Mouse (Mus musculus) lung, postnatal 14 days (tissue): Measurements from ENCODE around the gene Hist1h3b.

ENCODE experiments used
- DNase-seq: peaks from one replicate; pipeline ENCODE4 v3.0.0; 2021

The Hist1h3b gene

DNA sequence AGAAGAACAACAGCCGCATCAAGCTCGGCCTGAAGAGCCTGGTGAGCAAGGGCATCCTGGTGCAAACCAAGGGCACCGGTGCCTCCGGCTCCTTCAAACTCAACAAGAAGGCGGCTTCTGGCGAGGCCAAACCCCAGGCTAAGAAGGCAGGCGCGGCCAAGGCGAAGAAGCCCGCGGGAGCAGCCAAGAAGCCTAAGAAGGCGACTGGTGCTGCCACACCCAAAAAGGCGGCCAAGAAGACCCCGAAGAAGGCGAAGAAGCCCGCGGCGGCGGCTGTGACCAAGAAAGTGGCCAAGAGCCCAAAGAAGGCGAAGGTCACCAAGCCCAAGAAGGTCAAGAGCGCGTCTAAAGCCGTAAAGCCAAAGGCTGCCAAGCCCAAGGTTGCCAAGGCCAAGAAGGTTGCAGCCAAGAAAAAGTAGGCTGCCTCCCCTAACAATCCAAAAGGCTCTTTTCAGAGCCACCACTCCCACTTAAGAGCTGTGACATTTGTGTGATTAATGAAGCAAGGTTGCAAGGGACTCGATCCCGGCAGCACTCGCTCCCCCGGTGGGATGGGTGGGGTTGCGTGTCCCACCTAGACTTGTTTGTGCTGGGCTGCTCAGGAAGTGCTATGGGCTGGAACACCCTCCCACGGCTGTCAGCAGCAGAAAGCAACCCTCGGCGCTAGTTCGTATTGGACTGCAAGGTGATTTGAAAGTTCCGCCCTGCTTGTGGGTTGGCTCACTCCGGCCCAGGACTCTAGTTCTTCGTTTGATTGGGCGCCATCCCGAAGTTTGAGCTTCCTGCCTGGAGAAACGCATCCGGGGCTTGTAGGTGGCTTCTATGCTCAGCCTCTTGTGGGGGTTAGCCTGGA lies 12.8 kb upstream of the Hist1h3b start:
- peak; percentile 92 for DNase-seq

DNA sequence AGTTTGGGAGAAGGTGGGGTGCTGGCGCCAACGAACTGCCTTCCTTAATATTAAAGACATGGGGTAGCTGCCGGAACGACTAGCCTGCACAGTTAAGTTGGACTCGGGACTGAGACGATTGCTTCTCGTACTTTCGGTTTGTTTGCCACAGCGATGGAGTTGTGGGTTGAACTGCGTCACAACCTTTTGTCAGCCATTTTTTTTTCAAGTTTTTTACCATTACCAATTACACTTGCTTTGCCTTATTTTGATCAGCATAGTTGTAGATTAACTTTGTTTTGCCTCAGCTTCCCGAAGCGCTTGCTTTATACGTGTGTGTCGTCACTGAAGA lies 12.2 kb upstream of the Hist1h3b start:
- no peak for DNase-seq

DNA sequence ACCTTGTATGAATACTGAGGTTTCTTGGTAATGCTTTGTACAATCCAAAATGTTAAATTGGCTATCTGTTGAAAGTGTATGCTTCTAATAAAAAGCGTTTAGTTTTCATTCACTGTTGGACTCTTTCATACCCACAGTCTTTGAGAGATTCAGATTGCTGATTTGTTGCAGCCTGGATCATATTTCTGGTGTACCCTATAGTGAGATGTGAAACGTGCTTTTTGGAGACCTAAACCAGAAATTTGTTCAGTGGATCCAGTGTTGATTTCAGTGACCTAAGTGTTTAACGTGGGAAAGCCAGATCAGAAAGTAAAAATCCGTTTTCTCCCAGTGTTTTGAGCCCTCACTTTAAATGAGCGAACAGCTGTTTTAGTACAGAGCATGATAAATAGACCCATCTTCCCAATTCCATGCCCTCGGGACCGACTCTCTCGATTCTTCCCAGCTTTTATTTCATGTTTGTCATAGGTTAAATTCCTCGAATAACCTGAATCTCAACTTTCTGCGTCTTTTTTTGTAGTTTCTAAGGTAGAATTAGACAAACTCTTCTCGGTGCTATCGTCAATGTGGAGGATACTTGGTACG lies 11.7 kb upstream of the Hist1h3b start:
- DNase-seq, result no peak

DNA sequence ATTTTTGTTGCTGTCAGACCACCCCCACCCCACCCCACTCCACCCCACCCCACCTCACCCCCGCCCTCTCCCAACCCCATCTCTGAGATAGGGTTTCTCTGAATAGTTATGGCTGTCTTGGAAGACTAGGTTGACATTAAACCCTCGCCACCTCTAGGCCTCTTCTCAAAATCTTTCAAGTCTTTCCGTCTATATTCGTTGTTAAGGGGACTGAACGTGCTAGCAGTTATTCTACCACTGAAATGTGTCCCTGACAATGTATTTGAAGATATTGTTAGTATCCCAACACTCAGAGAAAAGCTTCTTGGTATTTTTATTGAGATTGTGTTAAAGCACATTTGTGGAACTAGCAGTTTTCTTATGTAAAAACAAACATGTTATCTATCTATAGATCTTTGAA lies 11.2 kb upstream of the Hist1h3b start:
- DNase-seq, result no peak

DNA sequence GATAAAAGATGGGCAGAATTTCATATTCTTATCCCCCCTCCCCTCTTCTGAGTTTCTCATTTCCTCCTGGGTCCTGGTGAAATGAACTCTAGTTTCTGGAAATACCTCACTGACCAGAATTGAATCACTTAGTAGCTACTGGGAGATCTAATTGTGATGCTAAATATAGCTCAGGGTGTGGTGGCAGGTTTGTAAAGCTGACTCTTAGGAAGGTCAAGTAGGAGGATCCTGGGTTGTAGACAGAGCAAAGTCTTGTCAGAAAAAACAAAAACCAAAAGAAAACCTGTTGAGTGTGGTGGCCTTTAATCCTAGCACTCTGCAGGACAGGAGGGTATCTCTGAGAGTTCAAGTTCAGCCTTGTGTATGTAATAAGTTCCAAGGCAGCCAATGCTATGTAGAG lies 10.1 kb upstream of the Hist1h3b start:
- DNase-seq, result no peak

DNA sequence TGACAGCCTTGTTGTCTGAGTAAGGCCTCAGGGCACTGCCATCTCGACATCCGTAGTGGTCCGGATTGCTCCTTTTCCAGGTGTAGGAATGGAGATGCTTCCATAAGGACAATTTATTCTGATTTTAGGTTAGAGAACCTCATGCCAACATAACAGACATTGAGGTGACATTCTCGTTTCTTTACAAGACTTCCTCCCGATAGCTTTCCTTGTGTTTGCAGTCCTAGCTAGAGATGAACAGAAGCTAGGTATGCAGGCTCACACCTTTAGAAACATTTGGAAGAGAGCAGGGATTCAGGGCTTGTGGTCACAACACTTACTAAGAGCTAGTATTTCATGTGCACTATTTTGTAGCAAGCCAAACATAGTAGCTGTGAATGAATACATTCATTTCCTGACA lies 8.9 kb upstream of the Hist1h3b start:
- no peak for DNase-seq

DNA sequence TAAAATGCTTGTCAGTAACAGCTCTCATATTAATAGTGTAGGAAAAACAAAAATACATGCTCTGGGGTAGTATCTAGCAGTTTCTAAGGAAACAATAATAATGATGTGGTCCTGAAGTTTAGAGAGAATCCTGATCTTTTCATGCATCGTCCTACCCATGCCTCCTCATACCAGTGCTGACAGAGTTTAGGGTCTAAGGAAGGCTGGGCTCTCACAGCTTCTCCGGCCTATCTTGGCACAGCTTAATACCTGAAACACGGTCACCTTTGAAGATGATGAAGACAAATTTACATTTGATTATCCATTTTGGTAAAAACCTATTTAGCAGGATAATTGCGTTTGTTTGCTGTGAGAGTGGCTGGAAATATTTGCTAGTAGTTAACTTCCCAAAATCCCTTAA lies 8.1 kb upstream of the Hist1h3b start:
- DNase-seq, result no peak

DNA sequence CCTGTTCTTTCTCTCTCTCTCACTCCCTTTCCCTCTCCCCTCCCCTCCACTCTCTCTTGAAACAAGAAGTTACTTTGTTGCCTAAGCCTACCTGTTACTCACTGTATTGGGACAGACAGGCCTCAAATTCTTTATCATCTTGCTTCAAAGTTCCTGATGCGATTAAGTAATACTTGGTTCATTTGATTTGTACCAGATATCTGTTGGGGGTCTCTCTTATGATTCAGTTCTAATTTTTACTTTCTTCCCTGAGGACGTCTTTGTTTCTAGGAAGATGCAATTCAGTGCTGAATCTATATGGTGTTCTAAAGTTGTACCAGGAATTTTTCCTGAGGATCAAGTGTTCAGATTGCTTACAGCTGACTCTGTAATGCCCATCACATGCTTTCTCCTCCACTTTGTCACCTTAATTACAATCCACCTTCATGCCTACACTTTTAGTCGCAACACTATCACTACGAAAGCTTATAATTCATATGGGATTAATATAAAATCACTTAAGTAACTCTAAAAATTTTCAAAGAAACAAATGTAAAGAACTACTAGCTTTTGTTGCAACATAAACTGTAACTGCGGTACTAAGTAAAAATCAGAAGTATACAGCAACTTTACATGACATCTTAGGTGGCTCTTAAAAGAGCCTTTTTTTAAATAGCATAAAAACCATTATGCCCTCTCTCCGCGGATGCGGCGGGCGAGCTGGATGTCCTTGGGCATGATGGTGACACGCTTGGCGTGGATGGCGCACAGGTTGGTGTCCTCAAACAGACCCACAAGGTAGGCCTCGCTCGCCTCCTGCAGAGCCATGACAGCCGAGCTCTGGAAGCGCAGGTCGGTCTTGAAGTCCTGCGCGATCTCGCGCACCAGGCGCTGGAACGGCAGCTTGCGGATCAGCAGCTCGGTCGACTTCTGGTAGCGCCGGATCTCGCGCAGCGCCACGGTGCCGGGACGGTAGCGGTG lies 7.4 kb upstream of the Hist1h3b start:
- DNase-seq, result no peak

DNA sequence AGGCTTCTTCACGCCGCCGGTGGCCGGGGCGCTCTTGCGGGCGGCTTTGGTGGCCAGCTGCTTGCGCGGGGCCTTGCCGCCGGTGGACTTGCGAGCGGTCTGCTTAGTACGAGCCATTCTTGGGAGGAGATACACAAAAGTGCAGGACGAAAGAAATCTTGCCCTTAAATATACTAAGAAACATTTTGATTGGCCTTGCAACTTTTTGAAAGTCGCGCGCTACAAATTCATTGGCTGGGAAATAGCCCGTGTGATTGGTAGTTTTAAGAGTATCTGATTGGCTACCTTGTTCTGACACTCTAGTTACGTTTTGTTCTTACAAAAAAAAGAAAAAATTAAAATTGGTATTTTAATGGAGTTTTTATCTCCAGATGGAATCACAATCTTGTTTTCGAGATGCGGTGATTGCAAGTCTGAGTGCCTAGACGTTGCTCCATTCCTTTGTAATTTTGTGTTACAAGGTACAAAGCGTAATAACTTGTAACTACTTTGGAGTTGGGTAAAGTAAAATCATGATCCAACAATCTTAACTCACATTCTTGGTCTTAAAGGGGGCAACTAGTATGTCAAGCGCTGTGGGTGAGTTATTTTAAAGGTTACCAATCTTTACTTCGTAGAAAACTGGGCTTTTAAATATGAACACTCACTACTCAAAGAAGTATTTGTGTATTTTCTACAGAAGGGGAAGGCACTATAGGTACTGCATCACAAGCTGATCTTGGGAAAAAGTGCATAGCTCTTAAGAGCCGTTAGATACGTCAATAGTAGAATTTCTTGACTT lies 6.5 kb upstream of the Hist1h3b start, which contains the start of gene Hist1h3c:
Gene Hist1h3c, minus strand, starts transcription at position 222 of the 781 bp plus-strand sequence.
- peak; percentile 88 for DNase-seq

DNA sequence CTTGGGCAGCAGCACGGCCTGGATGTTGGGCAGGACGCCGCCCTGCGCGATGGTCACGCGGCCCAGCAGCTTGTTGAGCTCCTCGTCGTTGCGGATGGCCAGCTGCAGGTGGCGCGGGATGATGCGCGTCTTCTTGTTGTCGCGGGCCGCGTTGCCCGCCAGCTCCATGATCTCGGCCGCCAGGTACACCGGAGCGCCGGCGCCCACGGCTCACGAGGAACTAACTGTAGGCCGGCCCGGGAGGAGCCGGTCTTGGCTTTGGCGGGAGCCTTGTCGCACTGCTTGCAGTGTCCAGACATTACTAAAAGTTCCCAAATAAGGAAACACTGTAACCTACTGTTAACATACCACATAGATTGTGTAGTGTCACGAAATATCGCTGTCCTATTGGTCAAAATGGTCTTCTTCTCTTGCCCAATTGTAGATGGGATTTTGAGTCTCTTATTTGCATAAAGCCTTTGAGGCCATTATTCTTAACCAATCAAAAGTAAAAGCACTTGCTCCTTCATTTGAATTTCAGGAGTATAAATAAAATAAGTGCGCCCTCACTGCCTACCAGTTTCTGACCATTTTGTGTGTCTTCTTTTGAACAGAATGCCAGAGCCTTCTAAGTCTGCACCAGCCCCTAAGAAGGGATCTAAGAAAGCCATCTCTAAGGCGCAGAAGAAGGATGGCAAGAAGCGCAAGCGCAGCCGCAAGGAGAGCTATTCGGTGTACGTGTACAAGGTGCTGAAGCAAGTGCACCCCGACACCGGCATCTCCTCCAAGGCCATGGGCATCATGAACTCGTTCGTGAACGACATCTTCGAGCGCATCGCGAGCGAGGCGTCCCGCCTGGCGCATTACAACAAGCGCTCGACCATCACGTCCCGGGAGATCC lies 5.6 kb upstream of the Hist1h3b start, which contains the start of gene Hist1h2bb:
Gene Hist1h2bb, plus strand, starts transcription at position 534 of the 880 bp plus-strand sequence.
- peak; percentile 56 for DNase-seq

DNA sequence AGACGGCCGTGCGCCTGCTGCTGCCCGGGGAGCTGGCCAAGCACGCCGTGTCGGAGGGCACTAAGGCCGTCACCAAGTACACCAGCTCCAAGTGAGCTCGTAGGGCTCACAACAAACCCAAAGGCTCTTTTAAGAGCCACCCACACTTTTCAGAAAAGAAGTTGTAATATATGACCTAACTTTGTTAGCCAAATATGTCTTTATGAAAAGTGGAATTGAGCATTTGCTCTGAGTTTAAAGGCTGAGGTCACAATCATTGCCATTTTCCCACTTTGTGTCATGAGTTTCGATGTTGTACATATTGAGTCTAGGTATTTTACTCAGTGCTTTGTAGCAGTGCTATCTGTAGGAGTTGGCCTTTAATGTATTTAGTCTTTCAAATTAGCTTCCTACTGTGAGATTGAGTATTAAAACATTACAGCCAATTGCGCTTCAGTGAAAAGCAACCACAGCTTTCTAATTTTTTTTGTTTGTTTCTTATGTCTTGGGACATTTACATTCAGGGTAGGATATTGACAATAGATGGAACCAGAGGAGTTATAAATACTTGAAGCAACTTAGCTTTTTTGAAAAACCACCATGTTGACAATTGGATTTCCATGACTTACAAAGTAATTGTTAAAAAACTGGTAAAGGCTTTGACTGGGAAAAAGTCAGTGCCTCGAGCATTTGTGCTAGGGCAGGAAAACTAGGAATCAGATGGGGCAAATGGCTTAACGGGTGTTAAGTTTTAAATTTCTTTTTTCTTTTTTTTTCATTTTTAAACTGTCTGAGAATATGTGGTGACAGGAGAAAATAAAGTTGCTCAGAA lies 4.8 kb upstream of the Hist1h3b start:
- no peak for DNase-seq

DNA sequence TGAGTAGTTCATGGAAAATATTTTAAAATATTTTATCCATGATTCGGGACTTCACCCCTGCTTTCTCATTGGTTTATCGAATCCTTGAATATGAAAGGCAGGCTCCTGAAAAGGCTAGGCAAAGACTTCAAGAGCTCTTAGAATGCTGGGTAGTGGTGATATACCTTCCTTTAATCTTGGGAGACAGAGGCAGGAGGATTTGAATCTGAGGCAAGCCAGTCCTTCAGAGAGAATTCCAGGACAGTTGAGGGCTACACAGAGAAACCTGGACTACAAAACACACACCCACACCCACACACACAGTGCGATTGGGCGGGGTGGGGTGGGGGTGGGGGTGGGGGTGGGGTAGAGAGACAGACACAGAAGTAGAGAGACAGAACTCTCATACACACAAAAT lies 4.2 kb upstream of the Hist1h3b start:
- no peak for DNase-seq

DNA sequence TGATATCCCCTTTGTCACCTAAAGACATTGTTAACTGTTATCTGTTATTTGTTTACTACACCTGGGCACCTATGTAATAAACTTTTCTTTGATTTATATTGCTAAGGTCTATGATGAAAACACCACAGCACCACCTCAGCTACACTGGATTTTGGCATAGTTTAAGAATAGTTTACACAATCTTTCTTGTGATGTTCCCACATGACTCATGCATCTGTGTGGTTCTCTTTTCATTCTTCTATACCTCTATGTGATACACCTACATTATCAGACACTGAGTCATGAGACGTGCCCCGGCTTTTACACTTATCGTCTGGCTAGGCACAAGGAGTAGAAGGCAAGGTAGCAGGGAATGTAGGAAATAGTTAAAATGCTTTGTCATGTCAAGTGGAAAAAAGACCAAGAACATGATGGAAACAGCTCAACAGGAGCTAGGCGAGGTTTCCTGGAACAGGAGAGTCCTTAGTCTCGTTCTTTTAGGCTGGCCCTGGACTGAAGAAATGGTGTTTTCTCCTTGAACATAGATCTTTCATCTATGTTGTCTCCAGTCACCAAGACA lies 2.4 kb upstream of the Hist1h3b start:
- DNase-seq, result no peak

DNA sequence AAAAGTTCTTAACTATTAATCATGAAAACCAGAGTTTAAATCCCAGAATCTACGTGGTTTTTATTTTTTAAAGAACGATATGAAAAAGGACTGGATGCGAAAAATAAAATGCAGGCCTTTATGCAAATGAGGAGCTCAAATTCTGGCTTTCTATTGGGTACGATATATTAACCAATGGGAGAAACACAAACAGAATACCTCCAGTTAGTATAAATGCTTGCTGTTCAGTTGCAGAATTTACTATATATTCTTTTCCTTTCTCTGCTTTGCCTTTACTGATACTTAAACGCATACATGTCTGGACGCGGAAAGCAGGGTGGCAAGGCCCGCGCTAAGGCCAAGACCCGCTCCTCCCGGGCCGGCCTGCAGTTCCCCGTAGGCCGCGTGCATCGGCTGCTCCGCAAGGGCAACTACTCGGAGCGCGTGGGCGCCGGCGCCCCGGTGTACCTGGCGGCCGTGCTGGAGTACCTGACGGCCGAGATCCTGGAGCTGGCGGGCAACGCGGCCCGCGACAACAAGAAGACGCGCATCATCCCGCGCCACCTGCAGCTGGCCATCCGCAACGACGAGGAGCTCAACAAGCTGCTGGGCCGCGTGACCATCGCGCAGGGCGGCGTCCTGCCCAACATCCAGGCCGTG lies 1.1 kb upstream of the Hist1h3b start, which contains the start of gene Hist1h2ab:
Gene Hist1h2ab, plus strand, starts transcription at position 288 of the 639 bp plus-strand sequence.
- peak; percentile 22 for DNase-seq

DNA sequence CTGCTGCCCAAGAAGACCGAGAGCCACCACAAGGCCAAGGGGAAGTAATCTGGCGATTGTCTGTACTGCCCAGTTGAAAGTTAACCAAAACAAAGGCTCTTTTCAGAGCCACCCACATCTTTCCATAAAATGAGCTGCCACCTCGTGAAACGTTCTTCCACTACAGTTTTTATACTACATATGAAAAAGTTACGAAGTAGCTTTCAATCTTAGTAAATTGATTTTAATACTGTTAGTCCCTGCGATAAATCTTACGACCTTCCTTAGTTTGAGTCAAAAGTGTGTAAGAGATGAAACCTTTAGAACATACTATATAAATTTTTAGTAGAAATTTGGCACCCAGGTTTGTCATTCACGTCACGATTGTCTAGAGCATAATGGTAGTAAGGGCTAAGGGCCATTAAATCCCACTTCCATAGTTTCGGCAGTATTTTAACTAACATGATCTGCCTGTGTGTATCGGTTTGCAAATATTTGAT lies 550 bp upstream of the Hist1h3b start:
- DNase-seq, result no peak

DNA sequence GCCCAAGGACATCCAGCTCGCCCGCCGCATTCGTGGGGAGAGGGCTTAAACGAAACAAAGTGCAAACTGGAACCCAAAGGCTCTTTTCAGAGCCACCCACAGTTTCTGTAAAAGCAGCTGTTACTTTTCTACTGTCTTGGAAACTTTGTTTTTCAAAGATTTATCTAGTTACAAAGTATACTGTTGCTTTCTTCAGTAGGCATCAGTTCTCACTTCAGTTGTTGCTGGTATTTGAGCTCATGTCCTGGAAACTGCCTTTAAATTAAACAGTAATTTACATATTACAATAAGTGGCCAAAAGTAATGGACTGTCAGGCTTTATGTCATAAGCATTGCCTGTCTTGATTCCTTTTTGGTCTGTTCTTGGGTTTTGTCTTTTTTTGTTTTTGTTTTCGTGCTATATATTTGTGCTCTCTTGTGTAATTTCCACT lies 690 bp downstream of the Hist1h3b start:
- DNase-seq, result no peak

DNA sequence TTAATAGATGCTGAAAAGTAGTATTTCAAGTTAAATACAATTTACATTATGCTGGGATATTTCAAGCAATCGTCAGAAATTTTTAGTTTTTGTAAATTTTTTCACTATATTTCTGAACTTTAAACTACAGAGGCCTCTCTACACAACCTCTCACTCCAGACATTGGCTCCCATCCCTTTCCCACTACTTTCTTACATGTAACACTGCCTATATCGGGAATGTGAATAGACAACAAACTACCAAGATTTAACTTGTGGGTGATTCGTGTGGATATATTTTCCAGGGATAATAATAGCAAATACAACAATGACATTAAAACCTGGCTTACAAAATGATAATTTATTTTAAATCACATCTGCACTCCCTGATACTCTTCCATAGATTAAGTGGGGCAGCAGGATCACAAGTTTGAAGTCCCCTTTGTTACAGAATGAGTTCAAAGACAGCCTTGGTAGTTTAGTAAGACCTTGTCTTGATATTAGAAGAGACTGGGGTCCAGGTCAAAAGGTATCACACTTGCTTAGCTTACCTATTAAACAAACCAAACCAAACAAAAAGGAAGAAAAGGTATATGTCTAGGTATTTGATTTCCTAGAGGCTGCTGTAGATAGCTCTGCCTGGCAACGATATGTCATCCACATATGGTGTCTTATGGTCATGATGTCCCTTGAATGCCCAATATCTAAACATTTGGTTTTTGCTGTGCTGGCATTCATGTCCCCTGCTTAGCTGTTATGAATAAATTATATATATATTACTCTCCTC lies 1.4 kb downstream of the Hist1h3b start:
- no peak for DNase-seq

DNA sequence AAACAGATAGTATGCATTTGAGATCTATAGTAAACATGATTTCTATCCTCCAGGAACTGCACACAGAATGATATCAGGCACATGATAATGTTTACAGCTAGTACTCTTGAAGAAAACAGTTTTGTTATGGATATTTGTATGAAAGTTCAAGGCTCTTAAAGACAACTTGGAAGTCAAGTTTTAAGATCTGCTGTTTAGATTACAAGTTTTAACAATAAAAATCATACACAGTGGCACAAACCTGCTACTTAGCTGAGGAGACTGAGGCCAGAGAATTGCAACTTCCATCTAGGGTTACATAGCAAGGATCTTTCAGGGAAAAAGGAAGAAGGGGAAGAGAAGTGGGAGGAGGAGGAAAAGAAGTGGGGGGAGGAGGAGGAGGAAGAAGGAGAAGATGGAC lies 2.9 kb downstream of the Hist1h3b start:
- DNase-seq, result no peak

DNA sequence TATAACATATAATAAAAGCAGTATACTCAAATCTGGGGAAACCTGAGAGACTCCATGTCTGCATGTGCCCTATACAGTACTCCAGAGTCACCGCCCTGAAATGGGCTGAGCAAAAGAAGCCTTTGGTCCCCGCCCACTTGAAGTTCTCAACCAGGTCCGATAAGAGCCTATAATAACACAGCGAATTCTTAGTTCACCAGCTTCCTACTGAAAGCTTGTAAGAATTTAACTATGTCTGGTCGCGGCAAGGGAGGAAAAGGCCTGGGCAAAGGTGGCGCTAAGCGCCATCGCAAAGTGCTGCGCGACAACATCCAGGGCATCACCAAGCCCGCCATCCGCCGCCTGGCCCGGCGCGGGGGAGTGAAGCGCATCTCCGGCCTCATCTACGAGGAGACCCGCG lies 4.7 kb downstream of the Hist1h3b start, which contains the start of gene Hist1h4b:
Gene Hist1h4b, plus strand, starts transcription at position 224 of the 400 bp plus-strand sequence.
- DNase-seq, result peak; percentile 91
